Mouse (Mus musculus) spleen, adult 2 months (tissue): ENCODE results near the gene Magee2. TPM values are rescaled to one million over a fixed set of nuclear protein-coding genes. Genes with fewer than 3 reads are reported as not detected.
A peak's percentile ranks its signal among the peaks of the same experiment; 100 is the strongest.
"Not testable (repeated sequence)": the region's sequence is repeated elsewhere in the genome, so short reads cannot be mapped to it uniquely, and the experiment has no call there.

Experiments used
- DNase-seq, 2 experiments: peaks; one replicate each; pipeline versions ENCODE4 v3.0.0 to v3.0.0-alpha.2; 2012 to 2021; ENCODE audit warnings: low spot score in 2 of 2, low read depth in 1 of 2
- H3K27ac ChIP-seq: fragments of 200-500 bp; 2 replicates; pipeline ENCODE4 v1.5.1; 2012; ENCODE audit warnings: low read length, inconsistent platforms; ENCODE audit not compliant: insufficient read depth
- H3K27me3 ChIP-seq: fragments of 200-500 bp; 2 replicates; pipeline ENCODE4 v1.6.1; 2012; ENCODE audit warnings: mild to moderate bottlenecking, moderate library complexity, low read length, inconsistent platforms; ENCODE audit not compliant: control insufficient read depth, insufficient read depth
- H3K36me3 ChIP-seq: fragments of 200-500 bp; 2 replicates; pipeline ENCODE4 v1.6.1; 2012; ENCODE audit warnings: mild to moderate bottlenecking, low read length, inconsistent platforms; ENCODE audit not compliant: control insufficient read depth, insufficient read depth
- H3K4me1 ChIP-seq: fragments of 200-500 bp; 2 replicates; pipeline ENCODE4 v1.6.1; 2011; ENCODE audit warnings: inconsistent platforms; ENCODE audit not compliant: control insufficient read depth, insufficient read depth, insufficient read length
- H3K4me3 ChIP-seq: fragments of 200-500 bp; 2 replicates; pipeline ENCODE4 v1.5.1; 2011; ENCODE audit warnings: mild to moderate bottlenecking, inconsistent platforms; ENCODE audit not compliant: insufficient read depth, insufficient read length; ENCODE audit errors: extremely low read depth
- CTCF ChIP-seq: fragments of 200-500 bp; IDR thresholded peaks from 2 replicates; pipeline ENCODE4 v1.5.1; 2011; ENCODE audit warnings: mild to moderate bottlenecking, inconsistent platforms; ENCODE audit not compliant: insufficient read depth, insufficient read length, insufficient replicate concordance; ENCODE audit errors: extremely low read depth
- POLR2A ChIP-seq: fragments of 200-500 bp; IDR thresholded peaks from 2 replicates; pipeline ENCODE4 v1.6.1; 2011; ENCODE audit warnings: low read depth, low read length, inconsistent platforms
- WGBS: fragments of 180-500 bp; shearing (Covaris S2); methylation state at CpG from one replicate; pipeline ENCODE4 v1.1.7; 2018; 5-methylcytosine and 5-hydroxymethylcytosine counted together
- polyA plus RNA-seq: library from polyadenylated mRNA; depleted of rRNA; stranded (reverse); fragments of >200 nt; gene quantifications from 2 replicates; pipeline ENCODE4 v1.2.3, GENCODE M21; 2012; rRNA removed

The Magee2 gene
- polyA plus RNA-seq = 0.04 and 0.05 TPM in 2 replicates

DNA sequence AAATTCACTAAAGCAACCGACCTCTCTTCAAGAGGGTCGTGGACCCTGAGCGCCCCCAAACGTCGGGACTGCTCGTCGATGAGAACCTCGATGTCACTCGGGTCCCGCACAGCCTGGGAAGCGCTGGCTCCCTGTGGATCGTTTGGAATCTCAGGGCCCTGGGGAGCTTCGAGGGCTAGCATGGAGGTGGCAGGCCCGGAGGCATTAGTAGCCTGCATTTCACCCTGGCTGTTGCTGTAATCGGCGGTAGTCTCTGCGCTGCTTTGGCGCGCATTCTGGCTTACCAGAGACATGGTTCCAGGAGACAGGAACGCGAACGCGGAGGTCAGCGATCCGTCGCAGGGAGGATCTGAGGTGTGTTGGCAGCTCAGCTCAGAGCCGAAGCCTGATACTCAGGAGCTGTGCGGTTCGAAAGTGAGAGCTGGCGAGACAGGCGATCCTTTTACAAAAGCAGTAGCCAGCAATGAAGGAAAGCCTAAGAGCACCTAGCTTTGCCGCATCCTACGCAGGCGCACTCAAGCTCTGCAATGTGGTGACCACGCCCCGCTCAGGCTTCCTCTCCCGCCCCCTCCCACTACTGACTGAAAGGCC is at the start of gene Magee2:
Magee2 (minus strand) TSS at position 517 of the 591 bp plus-strand sequence.
- TF ChIP-seq CTCF = no peak
- no peak for TF ChIP-seq POLR2A
- Histone ChIP-seq H3K4me3 (peak within 1 kb of the TSS; percentile 58), H3K27ac (no peak within 1 kb of the TSS), H3K36me3 (no peaks in the 10 kb centered on the region), H3K27me3 (no peaks in the 10 kb centered on the region), H3K4me1 (no peaks in the 10 kb centered on the region; the same call in 1 of the 2 replicates)
- DNase-seq = peak; percentile 1 to 7
- 30% methylated on average over 37 of the region's 37 CpGs for WGBS

- H3K4me3 ChIP-seq = no peak overlapping the region
- TF ChIP-seq POLR2A = no peak
- no peaks in the 10 kb centered on the region for H3K36me3 ChIP-seq
- no peak overlapping the region for H3K27ac ChIP-seq
- no peak for DNase-seq
- 68% methylated on average over 9 of the region's 9 CpGs for WGBS
- no peaks in the 10 kb centered on the region; the same call in 1 of the 2 replicates for H3K4me1 ChIP-seq
- H3K27me3 ChIP-seq = no peaks in the 10 kb centered on the region
These were observed 3.5 kb downstream of the Magee2 start for GRCm38 (mm10) chrX:104853610-104854009.

GRCm38 (mm10) chrX:104817583-104817982 is 39.5 kb downstream of the Magee2 start:
- H3K4me3 ChIP-seq, DNase-seq, H3K36me3 ChIP-seq, H3K27me3 ChIP-seq, H3K4me1 ChIP-seq, H3K27ac ChIP-seq: not testable (repeated sequence)
- 95% methylated on average over 4 of the region's 5 CpGs for WGBS

DNA sequence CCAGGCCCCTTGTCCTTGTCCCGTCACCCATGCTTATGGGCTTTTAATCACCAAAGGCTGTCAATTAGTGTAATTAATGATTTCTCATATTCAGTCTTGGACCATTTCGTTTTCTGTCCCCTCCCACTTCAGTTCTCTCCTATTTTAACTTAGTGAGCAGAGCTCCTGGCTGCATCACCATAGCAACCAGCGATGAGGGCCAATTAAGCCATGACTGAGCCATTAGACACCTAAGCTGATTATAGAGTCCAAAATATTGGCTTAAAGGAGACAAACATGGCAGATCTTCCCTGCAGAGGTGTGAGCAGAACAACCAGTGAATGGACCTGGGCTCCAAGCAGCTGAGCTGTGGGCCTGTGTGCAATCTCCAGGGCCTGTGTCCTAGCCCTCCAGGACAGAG is 40.1 kb downstream of the Magee2 start:
- 88% methylated on average over 1 of the region's 3 CpGs for WGBS
- not testable (repeated sequence) for H3K4me3 ChIP-seq, DNase-seq, H3K4me1 ChIP-seq, H3K36me3 ChIP-seq, H3K27me3 ChIP-seq, H3K27ac ChIP-seq

DNA sequence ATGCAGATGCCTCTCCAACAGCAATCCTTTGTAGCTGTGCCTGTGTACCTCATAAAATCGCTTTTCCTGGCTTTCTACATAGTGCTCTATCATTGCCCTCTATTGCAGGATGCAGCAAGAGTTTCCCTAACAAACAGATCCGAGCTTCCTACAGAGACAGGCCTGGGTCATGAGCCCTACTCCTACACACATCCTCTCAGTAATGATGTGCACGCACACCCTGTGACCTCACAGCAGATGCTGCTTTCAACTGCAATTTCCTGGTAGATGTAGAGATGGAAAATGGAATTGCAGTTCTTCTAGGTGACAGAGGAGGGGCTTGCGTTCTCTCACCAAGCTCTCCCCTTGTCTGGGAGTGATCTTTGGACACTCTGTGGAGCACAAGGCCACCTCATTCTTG is 43.4 kb downstream of the Magee2 start:
- H3K36me3 ChIP-seq, DNase-seq, H3K27ac ChIP-seq, H3K4me1 ChIP-seq, H3K27me3 ChIP-seq, H3K4me3 ChIP-seq: not testable (repeated sequence)
- 79% methylated on average over 4 of the region's 4 CpGs for WGBS

Other genes with a start within 250 kb of the Magee2 start
- gene Zdhhc15, start 186.2 kb downstream of the Magee2 start, polyA plus RNA-seq = 0.65 and 0.96 TPM in 2 replicates
- gene Pbdc1, start 222.5 kb upstream of the Magee2 start, polyA plus RNA-seq = 4.8 and 5.0 TPM in 2 replicates